Mouse (Mus musculus) neural tube, embryonic 13.5 days (tissue): Measurements from ENCODE around the gene Elovl6. TPM values are rescaled to one million over a fixed set of nuclear protein-coding genes. Genes with fewer than 3 reads are reported as not detected.

Experiments used
- ATAC-seq: fragments of 200-750 bp; cut with Nextera tagmentation; 2 replicates; pipeline ENCODE4 v1.8.0; 2017; ENCODE audit warnings: low read depth, mild to moderate bottlenecking, moderate TSS enrichment, moderate library complexity
- H3K27ac ChIP-seq: fragments of 300-500 bp; sonication (generic); replicated peaks from 2 replicates; pipeline ENCODE4 v1.5.1; 2015; ENCODE audit warnings: moderate library complexity, mild to moderate bottlenecking, inconsistent platforms
- H3K27me3 ChIP-seq: fragments of 300-500 bp; sonication (generic); 2 replicates; pipeline ENCODE4 v1.6.1; 2015; ENCODE audit warnings: mild to moderate bottlenecking, inconsistent platforms
- H3K36me3 ChIP-seq: fragments of 300-500 bp; sonication (generic); 2 replicates; pipeline ENCODE4 v1.6.1; 2015; ENCODE audit warnings: mild to moderate bottlenecking, inconsistent platforms
- H3K4me1 ChIP-seq: fragments of 300-500 bp; sonication (generic); replicated peaks from 2 replicates; pipeline ENCODE4 v1.6.1; 2015; ENCODE audit warnings: inconsistent platforms
- H3K4me2 ChIP-seq: fragments of 300-500 bp; sonication (generic); 2 replicates; pipeline ENCODE4 v1.6.1; 2015; ENCODE audit warnings: inconsistent platforms, mild to moderate bottlenecking, moderate library complexity
- H3K4me3 ChIP-seq: fragments of 300-500 bp; sonication (generic); 2 replicates; pipeline ENCODE4 v1.5.1; 2015; ENCODE audit warnings: mild to moderate bottlenecking, inconsistent platforms
- H3K9ac ChIP-seq: fragments of 300-500 bp; sonication (generic); 2 replicates; pipeline ENCODE4 v1.6.1; 2015; ENCODE audit warnings: moderate library complexity, mild to moderate bottlenecking, inconsistent platforms
- H3K9me3 ChIP-seq: fragments of 300-500 bp; sonication (generic); 2 replicates; pipeline ENCODE4 v1.6.1; 2016; ENCODE audit warnings: inconsistent platforms
- WGBS: fragments of 180-500 bp; shearing (Covaris S2); methylation state at CpG from one replicate; pipeline ENCODE4 v1.1.7; 2015; 5-methylcytosine and 5-hydroxymethylcytosine counted together
- polyA plus RNA-seq: library from polyadenylated mRNA; unstranded; fragments of >200 nt; fragmentation: Nextera tagmentation; extraction: Ambion mirVana; gene quantifications from 2 replicates; pipeline ENCODE4 v1.2.1, GENCODE M21; 2015

Elovl6 gene
- polyA plus RNA-seq, 1 experiment from 2014 or later, result 30.8 TPM

- Histone ChIP-seq H3K36me3 (peaks cover 8% of the 10 kb centered on the region), H3K9ac (no peak overlapping the region), H3K27ac (no peak overlapping the region), H3K4me3 (no peak overlapping the region), H3K9me3 (no peaks in the 10 kb centered on the region), H3K4me2 (no peak overlapping the region), H3K4me1 (peaks cover 14% of the 10 kb centered on the region), H3K27me3 (no peaks in the 10 kb centered on the region)
- no peak for ATAC-seq
- 92% methylated on average over 2 of the region's 2 CpGs for WGBS
Observed at GRCm38 (mm10) chr3:129614216-129614615, 82.1 kb downstream of the Elovl6 start.

- no peak overlapping the region for H3K27ac ChIP-seq
- H3K4me2 ChIP-seq, result no peak overlapping the region
- H3K36me3 ChIP-seq, result no peaks in the 10 kb centered on the region
- no peak overlapping the region for H3K9ac ChIP-seq
- no peak for ATAC-seq
- WGBS, result 87% methylated on average over 11 of the region's 11 CpGs
- no peaks in the 10 kb centered on the region for H3K27me3 ChIP-seq
- no peak overlapping the region for H3K4me3 ChIP-seq
- no peaks in the 10 kb centered on the region for H3K9me3 ChIP-seq
- peaks cover 18% of the 10 kb centered on the region for H3K4me1 ChIP-seq
Observed at GRCm38 (mm10) chr3:129617450-129617849, 85.3 kb downstream of the Elovl6 start.

GRCm38 (mm10) chr3:129619194-129619775 lies 87.1 kb downstream of the Elovl6 start:
- Histone ChIP-seq H3K4me3 (no peak overlapping the region), H3K9me3 (no peaks in the 10 kb centered on the region), H3K9ac (no peak overlapping the region), H3K4me1 (peaks cover 6% of the 10 kb centered on the region), H3K27me3 (no peaks in the 10 kb centered on the region), H3K36me3 (no peaks in the 10 kb centered on the region), H3K4me2 (no peak overlapping the region), H3K27ac (no peak overlapping the region)
- 38% methylated on average over 16 of the region's 16 CpGs for WGBS
- ATAC-seq, result peak; percentile 46; the same call in 1 of the 2 replicates

- Histone ChIP-seq H3K9ac (no peak overlapping the region), H3K4me3 (no peak overlapping the region), H3K36me3 (no peaks in the 10 kb centered on the region), H3K9me3 (no peaks in the 10 kb centered on the region), H3K27me3 (no peaks in the 10 kb centered on the region), H3K4me1 (peaks cover 6% of the 10 kb centered on the region), H3K27ac (no peak overlapping the region), H3K4me2 (no peak overlapping the region)
- ATAC-seq, result no peak
- over 99% methylated on average over 3 of the region's 3 CpGs for WGBS
Observed at GRCm38 (mm10) chr3:129620802-129621201, 88.6 kb downstream of the Elovl6 start.

DNA sequence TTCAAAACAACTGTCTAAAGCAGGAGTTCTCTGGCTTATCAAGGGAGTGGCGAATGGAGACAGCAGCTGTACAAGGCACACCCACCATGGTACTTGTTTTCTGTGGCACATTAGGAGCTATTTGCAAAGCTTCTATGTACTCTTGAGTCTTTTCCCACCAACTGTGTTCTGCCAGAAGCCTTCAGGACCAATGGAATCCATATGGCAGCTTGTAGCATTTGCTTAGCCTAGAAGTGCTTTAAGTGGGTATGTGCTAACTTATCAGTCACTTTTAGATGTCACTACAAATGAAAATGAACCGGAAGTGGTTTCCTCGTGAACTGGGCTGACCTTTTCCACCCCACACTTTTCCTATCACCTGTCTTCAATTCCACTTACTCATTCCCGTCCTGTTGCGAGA lies 89.1 kb downstream of the Elovl6 start:
- ATAC-seq, result no peak
- Histone ChIP-seq H3K27me3 (no peaks in the 10 kb centered on the region), H3K4me2 (no peak overlapping the region), H3K9me3 (no peaks in the 10 kb centered on the region), H3K4me3 (no peak overlapping the region), H3K4me1 (peaks cover 6% of the 10 kb centered on the region), H3K27ac (no peak overlapping the region), H3K9ac (no peak overlapping the region), H3K36me3 (no peaks in the 10 kb centered on the region)
- 91% methylated on average over 5 of the region's 5 CpGs for WGBS

DNA sequence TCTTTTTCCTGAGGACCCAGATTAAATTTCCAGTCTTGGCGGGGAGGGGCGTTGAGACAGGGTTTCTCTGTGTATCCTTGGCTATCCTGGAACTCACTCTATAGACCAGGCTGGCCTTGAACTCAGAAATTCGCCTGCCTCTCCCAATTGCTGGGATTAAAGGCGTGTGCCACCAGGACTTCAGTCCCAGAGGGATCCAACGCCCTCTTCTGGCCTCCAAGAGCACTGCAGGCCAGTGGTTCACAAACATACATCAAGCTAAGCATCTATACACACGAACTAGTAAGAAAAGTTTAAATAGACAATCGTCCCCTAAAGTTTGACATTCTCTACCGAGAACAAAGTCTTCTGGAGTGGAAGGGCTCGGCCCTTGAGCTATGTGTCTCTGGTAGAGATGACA lies 90.0 kb downstream of the Elovl6 start:
- 73% methylated on average over 9 of the region's 9 CpGs for WGBS
- Histone ChIP-seq H3K36me3 (no peaks in the 10 kb centered on the region), H3K9ac (no peak overlapping the region), H3K4me3 (no peak overlapping the region), H3K4me1 (peaks cover 6% of the 10 kb centered on the region), H3K27me3 (no peaks in the 10 kb centered on the region), H3K9me3 (no peaks in the 10 kb centered on the region), H3K27ac (no peak overlapping the region), H3K4me2 (no peak overlapping the region)
- ATAC-seq, result no peak

DNA sequence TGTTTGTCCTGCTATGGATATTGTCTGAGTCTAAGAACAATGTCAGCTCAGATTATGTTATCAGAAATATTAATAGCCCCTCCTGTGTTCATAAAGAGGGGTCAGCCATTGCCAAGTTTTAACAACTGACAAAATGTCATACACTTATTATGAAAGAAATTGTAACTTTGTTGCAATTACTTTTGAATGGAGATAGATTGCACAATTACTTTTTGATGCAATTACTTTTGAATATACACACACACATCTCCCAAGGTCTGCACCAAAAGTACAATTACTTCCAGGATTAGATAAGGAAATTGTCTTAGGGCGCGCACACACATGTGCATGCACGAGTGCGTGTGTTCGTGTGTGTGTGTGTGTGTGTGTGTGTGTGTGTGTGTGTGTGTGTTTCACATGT lies 90.5 kb downstream of the Elovl6 start:
- no peak for ATAC-seq

DNA sequence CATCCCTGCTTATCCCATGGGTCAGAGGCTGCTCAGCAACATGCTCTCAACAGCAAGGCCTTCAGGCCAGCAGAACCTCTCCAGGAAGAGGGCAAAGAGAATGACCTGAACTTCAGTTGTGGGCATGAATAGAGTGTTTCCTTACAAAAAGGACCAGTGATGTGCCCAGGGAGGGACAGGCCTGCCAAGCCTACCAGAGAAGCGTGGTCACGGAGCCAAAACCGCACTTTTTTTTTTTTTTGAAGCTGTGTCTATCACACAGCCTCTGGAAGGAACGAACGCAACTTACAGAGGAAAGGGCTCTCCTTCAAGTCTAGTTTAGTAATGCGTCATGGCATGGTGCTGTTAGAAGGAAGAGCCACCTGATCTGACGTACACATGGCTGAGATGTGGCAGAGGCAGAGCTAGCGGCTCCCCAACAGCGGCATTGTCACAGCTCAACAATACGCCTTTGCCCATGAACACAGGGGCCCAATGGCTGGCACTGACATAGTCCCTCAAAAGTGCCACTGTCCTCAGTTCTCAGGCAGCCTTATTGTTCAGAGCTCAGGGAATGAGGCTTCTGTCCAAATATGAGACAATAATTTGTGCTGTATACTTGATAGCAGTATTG lies 92.1 kb downstream of the Elovl6 start:
- no peak for ATAC-seq
- Histone ChIP-seq H3K27ac (no peak overlapping the region), H3K4me3 (no peak overlapping the region), H3K9me3 (no peaks in the 10 kb centered on the region), H3K27me3 (no peaks in the 10 kb centered on the region), H3K4me1 (peaks cover 3% of the 10 kb centered on the region), H3K36me3 (peaks cover under 1% of the 10 kb centered on the region), H3K9ac (no peak overlapping the region), H3K4me2 (no peak overlapping the region)
- 95% methylated on average over 10 of the region's 10 CpGs for WGBS

More for the DNA sequence above, 90.5 kb downstream of the Elovl6 start:
- Histone ChIP-seq H3K36me3 (no peaks in the 10 kb centered on the region), H3K4me2 (no peak overlapping the region), H3K4me3 (no peak overlapping the region), H3K9me3 (no peaks in the 10 kb centered on the region), H3K9ac (no peak overlapping the region), H3K27ac (no peak overlapping the region), H3K4me1 (peaks cover 6% of the 10 kb centered on the region), H3K27me3 (no peaks in the 10 kb centered on the region)
- WGBS, result over 99% methylated on average over 5 of the region's 5 CpGs

GRCm38 (mm10) chr3:129627281-129627680 lies 95.1 kb downstream of the Elovl6 start:
- Histone ChIP-seq H3K36me3 (peaks cover 20% of the 10 kb centered on the region), H3K4me3 (no peak overlapping the region), H3K27me3 (no peaks in the 10 kb centered on the region), H3K27ac (no peak overlapping the region), H3K9ac (no peak overlapping the region), H3K4me1 (no peaks in the 10 kb centered on the region), H3K4me2 (no peak overlapping the region), H3K9me3 (no peaks in the 10 kb centered on the region)
- no peak for ATAC-seq
- 83% methylated on average over 4 of the region's 4 CpGs for WGBS

- no peak overlapping the region for H3K27ac ChIP-seq
- no peak overlapping the region for H3K9ac ChIP-seq
- no peaks in the 10 kb centered on the region for H3K4me1 ChIP-seq
- no peak for ATAC-seq
- H3K9me3 ChIP-seq, result no peaks in the 10 kb centered on the region
- H3K4me2 ChIP-seq, result no peak overlapping the region
- 87% methylated on average over 1 of the region's 1 CpGs for WGBS
- H3K4me3 ChIP-seq, result no peak overlapping the region
- peaks cover 30% of the 10 kb centered on the region for H3K36me3 ChIP-seq
- H3K27me3 ChIP-seq, result no peaks in the 10 kb centered on the region
Observed at GRCm38 (mm10) chr3:129631018-129631417, 98.9 kb downstream of the Elovl6 start.

- Histone ChIP-seq H3K36me3 (peaks cover 30% of the 10 kb centered on the region), H3K4me3 (no peak overlapping the region), H3K9ac (no peak overlapping the region), H3K9me3 (no peaks in the 10 kb centered on the region), H3K4me2 (no peak overlapping the region), H3K4me1 (no peaks in the 10 kb centered on the region), H3K27ac (no peak overlapping the region), H3K27me3 (no peaks in the 10 kb centered on the region)
- no peak for ATAC-seq
- 91% methylated on average over 5 of the region's 5 CpGs for WGBS
Observed at GRCm38 (mm10) chr3:129631857-129632256, 99.7 kb downstream of the Elovl6 start.

GRCm38 (mm10) chr3:129633518-129633917 lies 101.4 kb downstream of the Elovl6 start:
- no peak for ATAC-seq
- Histone ChIP-seq H3K27ac (no peak overlapping the region), H3K9ac (no peak overlapping the region), H3K4me2 (no peak overlapping the region), H3K27me3 (no peaks in the 10 kb centered on the region), H3K36me3 (peaks cover 33% of the 10 kb centered on the region), H3K4me3 (no peak overlapping the region), H3K9me3 (no peaks in the 10 kb centered on the region), H3K4me1 (no peaks in the 10 kb centered on the region)
- WGBS, result 86% methylated on average over 8 of the region's 8 CpGs
